Mouse (Mus musculus) T-cell, adult 2 months (primary cell): Measurements from ENCODE around the gene Zfp831.

Source experiments
- DNase-seq: peaks from one replicate; pipeline ENCODE4 v3.0.0; 2022; ENCODE audit warnings: low spot score

The Zfp831 gene

GRCm38 (mm10) chr2:174643448-174644144, at the start of gene Zfp831:
Gene Zfp831 (plus strand): TSS chr2:174643534.
- DNase-seq: no peak

GRCm38 (mm10) chr2:174594965-174595364, 48.4 kb upstream of the Zfp831 start:
- no peak for DNase-seq

- DNase-seq: no peak
These were observed 47.7 kb upstream of the Zfp831 start for GRCm38 (mm10) chr2:174595611-174596010.

GRCm38 (mm10) chr2:174596457-174596856, 46.9 kb upstream of the Zfp831 start:
- DNase-seq: no peak

DNA sequence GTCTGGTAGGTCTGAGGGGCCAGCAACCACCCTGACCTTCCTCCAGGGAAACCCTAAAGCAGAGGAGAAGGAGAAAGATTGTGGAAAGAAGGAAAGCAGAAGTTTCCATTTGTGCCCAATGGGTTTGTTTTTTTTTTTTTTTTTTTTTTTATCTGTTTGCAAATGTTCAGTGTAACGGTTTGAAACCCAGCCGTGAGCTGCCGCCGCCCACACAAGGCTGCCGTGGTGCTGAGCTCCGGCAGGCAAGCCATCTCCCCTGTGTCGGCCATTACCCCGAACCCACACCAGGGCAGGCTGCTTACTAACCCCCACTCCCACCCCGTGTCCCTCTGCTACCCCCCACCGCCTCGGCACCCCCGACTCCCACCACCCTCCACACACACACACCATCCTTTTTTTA, 44.9 kb upstream of the Zfp831 start:
- peak; percentile 56 for DNase-seq

DNA sequence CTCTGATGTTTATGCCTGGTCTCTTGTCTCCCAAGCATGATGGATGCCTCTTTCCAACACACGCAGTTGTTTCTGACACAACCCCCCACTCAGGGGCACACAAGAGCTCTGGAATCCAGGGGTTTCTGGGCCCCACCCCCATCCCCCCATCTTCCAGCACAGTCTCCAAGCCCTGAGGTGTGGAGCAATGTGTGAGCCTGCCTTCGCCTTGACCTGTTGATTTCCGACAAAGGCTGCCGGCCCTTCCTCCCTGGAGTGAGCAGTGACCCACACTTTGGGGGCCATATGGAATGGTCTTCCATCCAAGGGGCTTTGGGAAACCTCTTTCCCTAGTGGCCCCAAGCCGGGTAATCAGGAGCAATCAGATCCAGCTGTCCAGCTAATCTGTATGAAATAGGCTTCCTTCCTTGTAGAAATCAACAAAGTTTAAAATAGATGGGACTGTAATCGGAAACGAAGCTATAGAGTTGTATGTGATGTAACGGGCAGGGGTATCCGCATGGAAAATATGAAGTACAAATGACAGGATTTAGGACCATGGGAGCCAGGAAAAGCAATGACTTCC, 44.2 kb upstream of the Zfp831 start:
- no peak for DNase-seq

DNA sequence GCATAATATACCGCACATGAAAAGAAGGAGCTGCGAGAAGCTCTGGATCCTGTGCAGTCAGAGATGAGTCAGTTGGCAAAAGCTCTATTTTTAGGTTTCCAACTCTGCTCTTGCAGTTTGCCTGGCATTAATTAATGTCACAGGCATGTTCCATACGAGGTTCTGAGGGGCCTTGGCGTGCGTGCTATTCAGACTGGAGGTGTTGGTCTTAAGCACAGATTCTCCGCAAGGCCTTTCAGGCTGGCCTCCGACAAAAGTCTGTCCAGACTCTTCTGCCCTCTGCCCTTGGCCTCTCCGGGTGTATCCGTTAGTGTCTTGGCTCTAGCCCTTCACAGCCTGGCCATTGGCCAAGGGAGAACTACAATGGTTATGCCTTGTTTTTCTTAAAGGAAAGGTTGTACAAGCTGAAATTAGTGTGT, 43.5 kb upstream of the Zfp831 start:
- DNase-seq: no peak

DNA sequence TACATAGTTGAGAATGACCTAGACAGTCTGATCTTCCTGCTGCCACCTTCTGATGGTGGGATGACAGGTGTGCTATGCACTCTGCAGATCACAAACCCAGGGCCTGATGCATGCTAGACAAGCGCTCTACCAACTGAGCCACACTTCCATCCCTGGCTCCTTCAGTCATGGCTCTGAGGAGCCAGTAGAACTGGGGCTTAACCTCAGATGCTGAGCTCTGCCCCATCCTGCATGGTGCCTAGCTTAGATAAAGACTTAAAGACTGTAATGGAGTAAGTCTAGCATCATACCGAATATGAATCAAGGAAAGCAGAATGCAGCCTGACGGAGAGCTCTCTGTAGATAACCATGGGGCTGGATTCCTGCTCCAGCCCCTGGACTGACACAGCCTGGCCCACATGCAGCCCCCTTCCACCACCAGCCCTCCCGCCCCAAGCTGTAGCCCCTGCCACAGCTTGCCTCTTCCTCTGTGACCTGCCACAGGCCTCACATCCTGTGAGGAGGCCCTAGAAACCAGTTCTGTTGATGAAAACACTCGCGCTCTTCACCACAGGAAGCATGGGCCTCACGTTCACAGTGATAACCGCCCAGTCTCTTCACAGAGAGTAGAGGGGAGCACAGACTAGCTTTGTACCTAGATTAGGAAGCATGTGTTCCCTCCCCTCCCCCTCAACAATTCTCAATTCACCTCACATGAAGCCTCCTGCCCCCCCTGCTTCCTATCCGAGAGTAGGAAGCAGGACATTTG, 41.2 kb upstream of the Zfp831 start:
- DNase-seq: peak; percentile 92

DNA sequence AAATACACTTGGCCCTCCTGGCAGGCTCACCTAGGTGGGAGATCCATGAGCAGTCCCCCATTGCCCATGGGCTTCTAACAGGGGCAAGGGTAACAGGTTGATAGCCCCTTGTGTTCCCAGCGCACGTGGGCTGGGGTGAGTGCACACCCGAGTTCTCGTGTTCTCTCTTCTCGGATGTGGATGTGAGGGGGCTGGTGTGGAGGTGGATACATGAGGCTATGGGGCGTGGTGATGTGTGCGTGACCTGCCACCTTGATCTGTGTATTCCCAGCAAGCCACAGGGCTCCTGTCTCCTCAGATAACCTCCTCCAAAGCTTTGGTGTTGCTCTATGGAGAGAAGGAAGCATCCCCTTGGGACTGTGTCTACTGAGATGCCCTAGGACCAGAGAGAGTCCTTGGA, 40.0 kb upstream of the Zfp831 start:
- no peak for DNase-seq

DNA sequence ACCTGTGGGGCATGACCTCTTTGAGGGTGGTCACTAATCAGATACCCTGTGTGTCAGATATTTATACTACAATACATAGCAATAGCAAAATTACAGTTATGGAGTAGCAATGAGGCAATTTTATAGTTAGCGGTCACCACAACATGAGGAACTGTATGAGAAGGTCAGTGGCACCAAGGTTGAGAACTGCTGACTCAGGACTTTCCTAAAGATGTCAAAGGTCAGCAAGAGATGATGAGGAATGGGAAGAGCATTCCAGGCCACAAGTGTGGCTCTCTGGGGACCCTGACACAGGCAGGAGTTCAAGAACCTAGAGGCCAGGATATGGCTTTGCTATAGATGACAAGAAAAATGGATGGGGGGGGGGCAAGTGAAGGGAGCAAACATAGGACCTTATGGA, 38.3 kb upstream of the Zfp831 start:
- no peak for DNase-seq

DNA sequence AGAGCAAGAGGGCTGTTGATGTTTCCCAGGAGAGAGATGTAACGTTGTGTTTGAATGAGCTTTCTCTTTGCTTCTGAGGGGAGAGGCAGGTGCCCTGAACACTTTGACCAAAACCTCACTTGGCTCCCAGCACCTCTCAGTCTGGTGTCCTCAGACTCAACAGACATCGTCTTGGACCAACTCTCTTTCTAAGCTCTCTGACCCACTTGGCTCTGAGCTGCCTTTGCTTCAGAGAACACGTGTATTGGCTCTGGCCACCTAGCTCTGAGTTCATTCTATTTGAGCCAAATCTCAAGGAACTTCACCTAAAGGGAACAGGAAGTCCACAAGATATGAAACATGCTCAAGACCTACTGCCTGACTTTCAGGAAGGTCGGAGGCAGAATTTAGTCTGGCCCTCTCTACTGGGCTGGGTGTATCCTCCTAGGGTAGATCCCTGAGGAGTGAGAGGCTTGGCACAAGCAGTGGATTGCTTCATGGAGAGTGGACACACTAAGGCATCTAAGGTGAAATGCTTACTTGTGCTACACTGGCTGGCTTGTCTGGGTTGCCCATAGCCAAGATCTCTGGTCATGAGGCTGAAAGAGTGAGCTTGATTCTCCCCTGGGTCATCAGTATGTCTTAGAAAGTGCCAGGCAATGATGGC, 37.8 kb upstream of the Zfp831 start:
- no peak for DNase-seq

- no peak for DNase-seq
These were observed 37.0 kb upstream of the Zfp831 start for GRCm38 (mm10) chr2:174606376-174606775.

- no peak for DNase-seq
These were observed 33.4 kb upstream of the Zfp831 start for GRCm38 (mm10) chr2:174609892-174610291.

DNA sequence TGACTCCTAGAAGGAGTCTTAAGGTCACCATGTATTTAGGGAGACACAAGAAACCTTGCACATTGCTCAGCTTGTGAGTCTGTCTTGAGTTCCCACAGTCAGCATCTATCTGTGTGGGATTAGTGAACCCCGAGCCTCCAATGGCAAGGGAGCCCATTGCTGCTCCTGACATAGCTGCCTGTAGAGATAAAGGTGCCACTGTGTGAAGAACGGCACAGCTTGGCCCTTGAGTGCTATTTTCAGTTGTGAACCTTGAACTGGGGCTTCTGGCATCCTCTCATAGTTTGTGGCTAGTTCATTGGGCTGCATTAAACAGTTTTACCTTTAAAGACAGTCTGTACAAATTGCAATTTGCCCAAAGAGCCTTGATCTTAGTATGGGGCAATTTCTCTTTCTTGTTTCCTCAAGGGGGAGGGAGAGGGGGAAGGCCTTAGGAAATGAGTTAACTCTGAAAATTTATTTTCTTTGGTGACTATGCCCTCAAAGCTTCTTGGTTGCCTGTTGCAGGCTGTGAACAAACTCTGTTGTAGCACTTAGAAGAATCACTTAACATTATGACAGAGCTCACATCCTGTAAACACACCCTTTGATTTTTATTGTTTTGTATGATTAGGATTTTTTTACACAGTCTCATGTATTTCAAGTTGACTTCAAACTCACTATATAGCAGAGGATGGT, 30.8 kb upstream of the Zfp831 start:
- peak; percentile 25 for DNase-seq

DNA sequence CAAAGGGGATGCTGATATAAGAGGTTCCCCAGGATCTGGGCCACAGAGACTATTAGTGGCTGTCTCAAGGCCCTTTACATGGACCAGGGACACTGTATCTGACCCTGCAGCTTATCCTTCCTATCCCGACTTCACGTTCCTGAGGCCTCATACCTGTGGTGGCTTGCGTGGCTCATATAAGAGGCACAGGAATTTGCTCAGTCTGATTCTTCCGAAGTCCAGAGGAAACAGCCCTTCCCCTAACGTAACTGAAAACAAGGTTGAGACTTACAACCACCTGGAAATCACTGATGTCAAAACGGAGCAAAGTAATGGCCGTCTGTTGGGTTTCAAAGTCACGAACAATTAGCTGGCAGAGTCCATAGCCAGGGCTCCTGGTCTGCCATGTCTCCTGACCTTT, 30.1 kb upstream of the Zfp831 start:
- DNase-seq: no peak

DNA sequence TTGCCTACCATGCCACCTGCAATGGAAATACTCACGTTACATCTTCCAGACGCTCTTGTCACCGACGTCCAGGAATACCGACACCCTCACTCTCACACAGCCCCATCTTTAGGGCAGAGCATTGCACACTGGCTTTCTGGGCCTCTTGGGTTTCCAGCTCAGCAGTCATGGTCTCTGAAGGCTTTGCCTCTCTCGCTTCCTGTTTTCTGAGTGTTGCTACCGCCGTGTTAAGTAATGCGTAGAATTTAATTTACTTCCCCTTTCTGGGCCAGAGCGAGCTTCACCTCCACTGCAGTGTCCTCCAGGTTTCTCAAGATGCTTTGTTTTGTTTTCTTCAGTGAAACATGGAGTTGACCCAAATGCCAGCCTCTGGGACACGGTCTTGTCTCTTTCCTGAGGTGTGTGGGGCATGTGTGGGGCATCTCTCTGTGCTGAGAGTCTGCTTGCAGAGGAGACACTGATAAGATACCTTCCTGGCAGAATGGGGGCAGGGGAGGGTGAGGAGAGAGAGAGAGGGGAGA, 29.4 kb upstream of the Zfp831 start:
- peak; percentile 65 for DNase-seq

DNA sequence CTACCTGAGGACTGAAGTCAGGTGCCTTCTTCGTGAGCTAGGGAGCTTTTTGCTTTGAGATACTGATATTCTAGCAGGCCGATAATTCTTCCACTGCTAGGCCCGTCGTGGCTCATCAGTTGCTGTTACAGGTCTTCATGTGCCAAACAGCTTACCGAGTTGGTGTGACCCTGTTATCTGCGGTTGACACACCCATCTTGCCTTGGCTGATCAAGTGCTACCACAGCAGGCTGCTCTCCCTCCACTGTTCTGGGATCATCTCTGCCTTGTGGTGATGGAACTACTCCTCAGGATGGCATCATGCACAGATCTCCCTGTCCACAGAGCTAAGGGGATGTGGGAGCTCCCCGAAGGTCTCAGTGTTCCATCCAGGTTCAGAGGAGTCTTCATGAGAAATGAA, 21.5 kb upstream of the Zfp831 start:
- no peak for DNase-seq

GRCm38 (mm10) chr2:174624430-174624829, 18.9 kb upstream of the Zfp831 start:
- no peak for DNase-seq

- no peak for DNase-seq
These were observed 16.3 kb upstream of the Zfp831 start for GRCm38 (mm10) chr2:174627021-174627420.

DNA sequence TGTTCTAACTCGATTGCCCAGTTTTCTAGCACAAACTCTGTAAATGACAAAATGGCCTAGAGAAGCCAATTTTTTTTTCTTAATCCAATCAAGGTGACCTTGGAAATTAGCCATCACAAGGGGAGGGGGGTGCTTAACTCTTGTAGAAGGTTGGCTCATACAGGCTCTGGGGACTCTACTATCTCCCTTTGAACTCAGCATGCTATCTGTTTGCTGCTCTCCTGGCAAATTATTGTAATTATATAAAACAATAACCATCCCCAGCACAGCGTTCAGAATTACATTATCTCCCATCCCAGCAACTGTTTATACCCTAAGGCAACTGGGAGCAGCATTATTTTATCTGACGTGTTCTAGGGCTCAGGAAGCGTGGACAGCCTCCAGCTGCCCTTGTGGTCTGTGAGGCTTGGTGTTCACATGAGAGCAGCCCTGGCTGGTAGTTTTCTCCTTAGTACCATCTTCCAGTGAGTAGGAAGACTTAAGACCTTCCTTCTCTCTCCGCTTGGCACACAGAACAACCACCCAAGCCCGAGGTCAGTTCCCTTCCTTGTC, 14.0 kb upstream of the Zfp831 start:
- DNase-seq: no peak

GRCm38 (mm10) chr2:174636750-174637149, 6.6 kb upstream of the Zfp831 start:
- no peak for DNase-seq

DNA sequence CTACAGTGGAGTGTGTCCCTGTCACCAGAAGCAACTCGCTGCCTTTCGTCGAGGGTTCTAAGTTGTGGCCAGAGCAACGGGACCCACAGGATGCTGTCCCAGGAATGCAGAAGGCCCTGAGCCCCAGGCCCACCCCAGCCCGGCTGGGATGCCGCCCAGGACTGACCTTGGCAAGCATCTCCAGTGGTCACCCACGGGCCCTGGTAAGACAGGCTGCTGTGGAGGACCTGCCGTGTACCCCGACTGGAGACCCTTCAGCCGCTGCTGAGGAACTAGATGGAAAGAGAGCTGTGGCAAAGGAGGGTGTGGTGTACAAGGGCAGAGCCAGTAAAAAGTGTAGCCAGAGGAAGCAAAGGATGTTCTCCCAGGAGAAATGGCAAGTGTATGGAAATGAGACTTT, 1.6 kb downstream of the Zfp831 start:
- no peak for DNase-seq
